Mouse (Mus musculus): ENCODE results near the gene Rad51d.

DNA sequence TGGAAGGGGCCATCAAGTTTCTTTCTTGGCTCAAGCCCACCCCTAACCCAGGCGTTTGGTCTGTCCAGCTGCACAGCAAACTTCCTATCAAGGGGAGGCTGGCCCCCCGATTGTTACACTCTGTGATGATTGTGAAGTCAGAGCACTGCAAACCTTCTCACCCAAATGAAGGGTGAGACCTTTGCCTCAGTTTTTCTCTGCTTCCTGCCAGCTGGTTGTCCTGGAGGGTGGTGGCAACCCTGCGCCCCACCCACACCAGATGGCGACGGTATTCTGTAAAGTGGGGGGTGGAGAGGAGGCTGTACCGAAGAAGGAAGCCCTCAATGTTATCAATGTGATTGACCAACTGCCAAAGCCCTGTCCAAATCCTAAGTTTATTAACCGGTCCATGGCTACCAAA is 1.5 kb upstream of the Rad51d start, which contains the start of gene Fndc8:
- TF ChIP-seq CHD2 (IDR thresholded peaks at IDR 0.05; ENCODE audit: low read depth, low read length): no peak
- TF ChIP-seq ZNF384 (IDR thresholded peaks at IDR 0.05; ENCODE audit: low read depth, low read length): no peak
- no peak for TF ChIP-seq ZC3H11A (IDR thresholded peaks at IDR 0.05; ENCODE audit: borderline replicate concordance, low read depth, low read length)
- no peak for TF ChIP-seq HCFC1 (IDR thresholded peaks at IDR 0.05; ENCODE audit: borderline replicate concordance, insufficient read depth, low read length)
- TF ChIP-seq MAFK (IDR thresholded peaks at IDR 0.05; ENCODE audit: insufficient read depth, low read depth, low read length): no peak

Measured in ES-E14 (cell line).